8 mouse cellular contexts compared by ENCODE assay signal in the genomic region with DNA sequence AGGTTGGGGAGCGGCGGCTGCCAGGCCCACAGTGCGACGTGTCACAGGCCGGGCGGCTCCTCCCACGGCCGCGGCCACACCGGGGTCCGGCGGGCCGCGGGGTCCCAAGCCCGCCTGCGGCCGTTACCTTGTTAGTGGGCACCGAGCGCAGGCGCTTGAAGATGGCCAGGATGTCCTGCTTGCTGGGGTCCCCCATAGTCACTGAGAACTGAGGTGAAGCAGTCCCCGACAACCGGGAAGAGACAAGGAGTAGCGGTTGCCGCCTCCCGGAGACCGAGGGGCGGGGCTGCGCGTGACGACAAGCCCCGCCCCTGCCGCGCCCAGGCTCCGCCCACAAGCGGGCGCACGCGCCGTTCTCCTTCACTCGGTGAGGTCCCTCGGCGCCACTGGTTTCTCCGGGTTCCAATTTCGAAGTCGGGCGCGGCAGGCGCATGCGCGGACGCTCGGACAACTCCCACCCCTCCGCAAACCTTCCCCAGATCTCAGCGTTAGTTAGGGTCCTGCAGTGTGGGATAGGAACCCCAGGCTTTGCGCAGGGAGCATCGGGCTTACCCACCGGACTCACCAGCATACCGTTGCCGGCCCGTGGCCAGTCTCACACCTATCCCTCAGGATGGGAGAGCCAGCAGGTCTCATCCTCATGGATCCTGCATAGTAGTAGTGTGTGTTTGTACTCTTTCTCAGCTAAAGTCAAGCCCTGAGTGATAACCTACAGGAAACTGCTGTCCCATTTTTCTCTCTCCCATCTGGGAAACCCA. TPM values are rescaled to one million over a fixed set of nuclear protein-coding genes. Genes with fewer than 3 reads are reported as not detected.
DNase-seq lines count a peak whose midpoint lies in the region; ATAC-seq and TF ChIP-seq lines count a peak whose summit lies in the region.

A gene (minus strand): TSS at position 294 of the 758 bp plus-strand sequence.

- H3K4me3 ChIP-seq in embryonic facial prominence, embryonic 13.5 days: peak within 1 kb of the TSS; percentile 90
- H3K4me3 ChIP-seq in heart, adult 2 months: peak within 1 kb of the TSS; percentile 78
- H3K4me3 ChIP-seq in limb, embryonic 13.5 days: peak within 1 kb of the TSS; percentile 84
- H3K4me3 ChIP-seq in midbrain, embryonic 16.5 days (ENCODE audit: low read depth, low read length): peak within 1 kb of the TSS; percentile 70

- peak; percentile 65 for TF ChIP-seq POLR2A in heart, adult 2 months (IDR thresholded peaks at IDR 0.05; ENCODE audit: insufficient read depth, low read depth, low read length)

- no peaks in the 10 kb centered on the region for H3K9me3 ChIP-seq in embryonic facial prominence, embryonic 13.5 days
- H3K9me3 ChIP-seq in limb, embryonic 13.5 days: no peaks in the 10 kb centered on the region
- no peaks in the 10 kb centered on the region for H3K9me3 ChIP-seq in midbrain, embryonic 16.5 days (replicated peaks; ENCODE audit: control insufficient read depth, low read length, poor library complexity, severe bottlenecking)

- H3K79me2 ChIP-seq in heart, adult 2 months (replicated peaks; ENCODE audit: control insufficient read depth, insufficient read depth, low read length): no peaks in the 10 kb centered on the region

- peaks cover 6% of the 10 kb centered on the region for H3K36me3 ChIP-seq in embryonic facial prominence, embryonic 13.5 days
- no peaks in the 10 kb centered on the region for H3K36me3 ChIP-seq in heart, adult 2 months (ENCODE audit: control insufficient read depth, insufficient read depth, low read length)
- H3K36me3 ChIP-seq in limb, embryonic 13.5 days: peaks cover 8% of the 10 kb centered on the region; the same call in 1 of the 2 replicates
- H3K36me3 ChIP-seq in midbrain, embryonic 16.5 days (ENCODE audit: control insufficient read depth, insufficient read depth, low read length): peaks cover 4% of the 10 kb centered on the region; the same call in 1 of the 2 replicates

- 0 out of 2 replicates have a peak, but pooled peaks have one; percentile 8 for TF ChIP-seq EP300 in heart, adult 2 months (IDR thresholded peaks at IDR 0.05; ENCODE audit: insufficient read depth, low read depth, low read length)

- H3K4me1 ChIP-seq in embryonic facial prominence, embryonic 13.5 days: peaks cover 22% of the 10 kb centered on the region
- H3K4me1 ChIP-seq in heart, adult 2 months (ENCODE audit: control insufficient read depth, insufficient read depth, low read length): peaks cover 5% of the 10 kb centered on the region
- H3K4me1 ChIP-seq in limb, embryonic 13.5 days: peaks cover 15% of the 10 kb centered on the region
- H3K4me1 ChIP-seq in midbrain, embryonic 16.5 days (ENCODE audit: control insufficient read depth, insufficient read depth, low read length): peaks cover 9% of the 10 kb centered on the region

- ATAC-seq in embryonic facial prominence, embryonic 13.5 days (ENCODE audit: insufficient number of reproducible peaks, insufficient read depth, low FRiP score, low TSS enrichment, low read depth): peak; percentile 89
- ATAC-seq in limb, embryonic 13.5 days (ENCODE audit: low FRiP score, low read depth): peak; percentile 94
- peak; percentile 90 for ATAC-seq in midbrain, embryonic 16.5 days

- TF ChIP-seq CTCF in heart, adult 2 months (IDR thresholded peaks at IDR 0.05): no peak

- H3K27me3 ChIP-seq in embryonic facial prominence, embryonic 13.5 days: no peaks in the 10 kb centered on the region
- H3K27me3 ChIP-seq in heart, adult 2 months (ENCODE audit: control insufficient read depth, insufficient read depth, low read length): no peaks in the 10 kb centered on the region
- no peaks in the 10 kb centered on the region for H3K27me3 ChIP-seq in limb, embryonic 13.5 days
- no peaks in the 10 kb centered on the region; the same call in 1 of the 2 replicates for H3K27me3 ChIP-seq in midbrain, embryonic 16.5 days (ENCODE audit: control insufficient read depth, insufficient read depth, low read depth, low read length)

- H3K27ac ChIP-seq in embryonic facial prominence, embryonic 13.5 days: peak within 1 kb of the TSS; percentile 17
- peak within 1 kb of the TSS; percentile 70 for H3K27ac ChIP-seq in heart, adult 2 months
- H3K27ac ChIP-seq in limb, embryonic 13.5 days: peak within 1 kb of the TSS; percentile 58; the same call in 1 of the 2 replicates
- peak within 1 kb of the TSS; percentile 64 for H3K27ac ChIP-seq in midbrain, embryonic 16.5 days (ENCODE audit: low read length)

- under 1% methylated on average over 60 of the region's 60 CpGs for WGBS in embryonic facial prominence, embryonic 13.5 days
- under 1% methylated on average over 60 of the region's 60 CpGs for WGBS in heart, adult 2 months
- WGBS in limb, embryonic 13.5 days: under 1% methylated on average over 60 of the region's 60 CpGs
- WGBS in midbrain, embryonic 16.5 days: under 1% methylated on average over 55 of the region's 60 CpGs

- DNase-seq in 3134 (ENCODE audit: extremely low read depth, insufficient read length, low spot score): peak; percentile 97
- DNase-seq in adrenal gland, postnatal 36 days: peak; percentile 95
- peak; percentile 94 to 97 for DNase-seq in heart, adult 2 months
- DNase-seq in kidney, adult 8-10 months: peak; percentile 89 to 94
- DNase-seq in spleen, postnatal 10 days (ENCODE audit: low spot score in 2 of 2): peak; percentile 96 to 98

- intact Hi-C loops in heart, adult 2 months (cut with DNase I): no loop called here

- peak within 1 kb of the TSS; percentile 88 for H3K4me2 ChIP-seq in embryonic facial prominence, embryonic 13.5 days
- H3K4me2 ChIP-seq in limb, embryonic 13.5 days (replicated peaks): peak within 1 kb of the TSS; percentile 89
- peak within 1 kb of the TSS; percentile 84 for H3K4me2 ChIP-seq in midbrain, embryonic 16.5 days (ENCODE audit: low read length)

- peak within 1 kb of the TSS; percentile 89 for H3K9ac ChIP-seq in embryonic facial prominence, embryonic 13.5 days
- H3K9ac ChIP-seq in heart, adult 2 months (ENCODE audit: low read depth, low read length): peak within 1 kb of the TSS; percentile 76
- peak within 1 kb of the TSS; percentile 90 for H3K9ac ChIP-seq in limb, embryonic 13.5 days
- peak within 1 kb of the TSS; percentile 80 for H3K9ac ChIP-seq in midbrain, embryonic 16.5 days (ENCODE audit: low read depth, low read length)

RNA-seq across cellular contexts. Expression of the gene that starts here (rescaled TPM):
- total RNA-seq in adrenal gland, postnatal 36 days (2021): 10 to 100 TPM; 31.2 to 38.4 TPM
- 45.3 and 49.9 TPM in 2 replicates for polyA plus RNA-seq in embryonic facial prominence, embryonic 13.5 days (2015; fragmentation: Nextera tagmentation; extraction: Ambion mirVana)
- 1 to 10 TPM; 9.6 to 9.8 TPM for total RNA-seq in heart, adult 2 months (2021)
- polyA plus RNA-seq in heart, adult 2 months (2012; rRNA removed): 12.2 and 13.1 TPM in 2 replicates
- 52.8 and 52.9 TPM in 2 replicates for polyA plus RNA-seq in limb, embryonic 13.5 days (2015; fragmentation: Nextera tagmentation; extraction: Ambion mirVana)
- polyA plus RNA-seq in midbrain, embryonic 16.5 days (2015; fragmentation: Nextera tagmentation; extraction: Ambion mirVana): 45.1 and 45.6 TPM in 2 replicates

Comparison
In these comparisons a context has a peak if more than half of its experiments do, and no peak if none do; other contexts are left out.
1. Peak in every context shown above with its lines: DNase-seq, ATAC-seq, H3K4me3 ChIP-seq and H3K27ac ChIP-seq.
2. H3K27ac ChIP-seq: peak in every context shown above with its lines; median percentile 70 in heart, adult 2 months; 64 in midbrain, embryonic 16.5 days; 58 in limb, embryonic 13.5 days; 17 in embryonic facial prominence, embryonic 13.5 days.